Mouse (Mus musculus) kidney, adult 2 months (tissue): ENCODE measurements around the gene Tent5c. TPM values are rescaled to one million over a fixed set of nuclear protein-coding genes. Genes with fewer than 3 reads are reported as not detected.
"Not testable (repeated sequence)": the region's sequence is repeated elsewhere in the genome, so short reads cannot be mapped to it uniquely, and the experiment has no call there.

Source experiments
- DNase-seq: peaks from one replicate; pipeline ENCODE4 v3.0.0; 2021
- H3K27ac ChIP-seq: fragments of 200-500 bp; 2 replicates; pipeline ENCODE4 v1.5.1; 2012; ENCODE audit warnings: low read depth, low read length, control low read depth, inconsistent platforms; ENCODE audit not compliant: insufficient read depth
- H3K27me3 ChIP-seq: fragments of 200-500 bp; replicated peaks from 2 replicates; pipeline ENCODE4 v1.6.1; 2012; ENCODE audit warnings: mild to moderate bottlenecking, moderate library complexity, low read length, inconsistent platforms; ENCODE audit not compliant: control insufficient read depth, insufficient read depth
- H3K36me3 ChIP-seq: fragments of 200-500 bp; 2 replicates; pipeline ENCODE4 v1.6.1; 2012; ENCODE audit warnings: mild to moderate bottlenecking, moderate library complexity, low read length, inconsistent platforms; ENCODE audit not compliant: control insufficient read depth, insufficient read depth
- H3K4me1 ChIP-seq: fragments of 200-500 bp; 2 replicates; pipeline ENCODE4 v1.6.1; 2011; ENCODE audit warnings: low read length; ENCODE audit not compliant: control insufficient read depth, insufficient read depth
- H3K4me3 ChIP-seq: fragments of 200-500 bp; 2 replicates; pipeline ENCODE4 v1.5.1; 2011; ENCODE audit warnings: mild to moderate bottlenecking, low read depth, low read length, control low read depth; ENCODE audit not compliant: insufficient read depth
- CTCF ChIP-seq: fragments of 200-500 bp; conservative IDR thresholded peaks from 2 replicates; pipeline ENCODE4 v1.5.1; 2011; ENCODE audit warnings: low read depth, mild to moderate bottlenecking, control low read depth, low read length, moderate library complexity, mixed read lengths; ENCODE audit not compliant: insufficient read depth, insufficient read length
- POLR2A ChIP-seq: fragments of 200-500 bp; IDR thresholded peaks from one replicate; pipeline ENCODE4 v1.6.1; 2011; ENCODE audit warnings: low read depth, low read length, control low read depth
- WGBS: fragments of 180-500 bp; shearing (Covaris S2); methylation state at CpG from one replicate; pipeline ENCODE4 v1.1.7; 2018; 5-methylcytosine and 5-hydroxymethylcytosine counted together
- polyA plus RNA-seq: library from polyadenylated mRNA; depleted of rRNA; stranded (reverse); fragments of >200 nt; gene quantifications from 2 replicates; pipeline ENCODE4 v1.2.3, GENCODE M21; 2012; rRNA removed

The Tent5c gene
- polyA plus RNA-seq, 1 experiment: 4.2 TPM

- peak; percentile 24 for DNase-seq
- WGBS: 11% methylated on average over 10 of the region's 10 CpGs
These were observed 71.3 kb downstream of the Tent5c start for GRCm38 (mm10) chr3:100417772-100418311.

GRCm38 (mm10) chr3:100415671-100416070 lies 73.5 kb downstream of the Tent5c start:
- Histone ChIP-seq H3K27me3 (no peaks in the 10 kb centered on the region), H3K4me3 (no peak overlapping the region), H3K36me3 (no peaks in the 10 kb centered on the region), H3K27ac (no peak overlapping the region), H3K4me1 (no peaks in the 10 kb centered on the region)
- no peak for DNase-seq
- WGBS: 83% methylated on average over 5 of the region's 5 CpGs
- TF ChIP-seq CTCF: no peak
- TF ChIP-seq POLR2A: no peak

More at GRCm38 (mm10) chr3:100417772-100418311, 71.3 kb downstream of the Tent5c start:
- H3K27me3 ChIP-seq: no peaks in the 10 kb centered on the region
- H3K4me3 ChIP-seq: no peak overlapping the region
- H3K27ac ChIP-seq: peak overlapping the region; percentile 62; the same call in 1 of the 2 replicates
- no peaks in the 10 kb centered on the region for H3K4me1 ChIP-seq
- no peaks in the 10 kb centered on the region for H3K36me3 ChIP-seq
- TF ChIP-seq POLR2A (no peak), CTCF (no peak)

- H3K4me3 ChIP-seq, H3K36me3 ChIP-seq, H3K27ac ChIP-seq, H3K27me3 ChIP-seq, H3K4me1 ChIP-seq, DNase-seq: not testable (repeated sequence)
- 97% methylated on average over 3 of the region's 3 CpGs for WGBS
These were observed 75.5 kb downstream of the Tent5c start for GRCm38 (mm10) chr3:100413586-100413985.

GRCm38 (mm10) chr3:100411945-100412344 lies 77.2 kb downstream of the Tent5c start:
- no peaks in the 10 kb centered on the region for H3K36me3 ChIP-seq
- no peaks in the 10 kb centered on the region for H3K27me3 ChIP-seq
- H3K4me3 ChIP-seq: no peak overlapping the region
- H3K27ac ChIP-seq: no peak overlapping the region
- 67% methylated on average over 7 of the region's 7 CpGs for WGBS
- no peak for TF ChIP-seq CTCF
- no peak for DNase-seq
- H3K4me1 ChIP-seq: no peaks in the 10 kb centered on the region

GRCm38 (mm10) chr3:100409280-100409679 lies 79.8 kb downstream of the Tent5c start:
- DNase-seq: no peak
- no peaks in the 10 kb centered on the region for H3K4me1 ChIP-seq
- TF ChIP-seq CTCF: no peak
- WGBS: 92% methylated on average over 2 of the region's 2 CpGs
- no peaks in the 10 kb centered on the region for H3K27me3 ChIP-seq
- no peak overlapping the region for H3K27ac ChIP-seq
- H3K36me3 ChIP-seq: no peaks in the 10 kb centered on the region
- H3K4me3 ChIP-seq: no peak overlapping the region

- DNase-seq: no peak
- Histone ChIP-seq H3K36me3 (no peaks in the 10 kb centered on the region), H3K4me3 (no peak overlapping the region), H3K27ac (no peak overlapping the region), H3K4me1 (no peaks in the 10 kb centered on the region), H3K27me3 (no peaks in the 10 kb centered on the region)
- TF ChIP-seq CTCF (no peak), POLR2A (no peak)
- 77% methylated on average over 2 of the region's 2 CpGs for WGBS
These were observed 80.6 kb downstream of the Tent5c start for GRCm38 (mm10) chr3:100408351-100409043.

GRCm38 (mm10) chr3:100402656-100403055 lies 86.5 kb downstream of the Tent5c start:
- 79% methylated on average over 4 of the region's 4 CpGs for WGBS
- no peaks in the 10 kb centered on the region for H3K36me3 ChIP-seq
- no peaks in the 10 kb centered on the region for H3K4me1 ChIP-seq
- DNase-seq: no peak
- TF ChIP-seq POLR2A (no peak), CTCF (no peak)
- H3K4me3 ChIP-seq: no peak overlapping the region
- H3K27me3 ChIP-seq: no peaks in the 10 kb centered on the region
- H3K27ac ChIP-seq: no peak overlapping the region

Other genes with a start within 250 kb of the Tent5c start
- gene Man1a2, start 196.2 kb upstream of the Tent5c start, polyA plus RNA-seq: 8.7 and 9.5 TPM in 2 replicates